Mouse (Mus musculus) liver, embryonic 14.5 days (tissue): ENCODE measurements at regions not wholly inside any gene's neighbourhood (a gene's known extent, or its start where the extent isn't known, plus 50 kb on each side); places are given as distances from the start of the nearest gene placed in this dataset.

ENCODE experiments used
- ATAC-seq: fragments of 200-750 bp; cut with Nextera tagmentation; 2 replicates; pipeline ENCODE4 v1.8.0; 2017; ENCODE audit warnings: moderate number of reproducible peaks, mild to moderate bottlenecking, moderate library complexity; ENCODE audit not compliant: insufficient read depth
- DNase-seq, 3 experiments: peaks; one replicate each; pipeline ENCODE4 v3.0.0-alpha.2; 2012 to 2013; ENCODE audit warnings: low read depth in 3 of 3, low spot score in 3 of 3
- H3K27ac ChIP-seq: fragments of 300-500 bp; sonication (generic); 2 replicates; pipeline ENCODE4 v1.5.1; 2014; ENCODE audit warnings: moderate library complexity, mild to moderate bottlenecking, control low read depth, inconsistent platforms
- H3K27me3 ChIP-seq: fragments of 300-500 bp; sonication (generic); 2 replicates; pipeline ENCODE4 v1.6.1; 2014; ENCODE audit warnings: mild to moderate bottlenecking, low read length, moderate library complexity; ENCODE audit not compliant: control insufficient read depth, insufficient read depth
- H3K36me3 ChIP-seq: fragments of 300-500 bp; sonication (generic); replicated peaks from 2 replicates; pipeline ENCODE4 v1.6.1; 2014; ENCODE audit warnings: low read depth; ENCODE audit not compliant: control insufficient read depth, insufficient read depth
- H3K4me1 ChIP-seq, 2 experiments: fragments of 200-500 bp in 1 of 2; fragments of 300-500 bp in 1 of 2; sonication (generic) in 1 of 2; replicated peaks; 2 replicates each; pipeline ENCODE4 v1.6.1; 2012 to 2014; ENCODE audit warnings: antibody characterized with exemption in 1 of 2, inconsistent platforms in 1 of 2, low read length in 1 of 2; ENCODE audit not compliant: control insufficient read depth in 2 of 2, insufficient read depth in 2 of 2
- H3K4me2 ChIP-seq: fragments of 300-500 bp; sonication (generic); 2 replicates; pipeline ENCODE4 v1.6.1; 2014; ENCODE audit warnings: low read depth, mild to moderate bottlenecking, control low read depth, moderate library complexity
- H3K4me3 ChIP-seq, 2 experiments: fragments of 200-500 bp in 1 of 2; fragments of 300-500 bp in 1 of 2; sonication (generic) in 1 of 2; 2 replicates each; pipeline ENCODE4 v1.5.1; 2012 to 2014; ENCODE audit warnings: low read depth in 2 of 2, low read length in 2 of 2, mild to moderate bottlenecking in 2 of 2, control low read depth in 1 of 2, inconsistent platforms in 1 of 2, moderate library complexity in 1 of 2; ENCODE audit not compliant: insufficient read depth in 1 of 2
- H3K9ac ChIP-seq: fragments of 300-500 bp; sonication (generic); replicated peaks from 2 replicates; pipeline ENCODE4 v1.6.1; 2014; ENCODE audit warnings: mild to moderate bottlenecking, control low read depth, moderate library complexity
- H3K9me3 ChIP-seq: fragments of 300-500 bp; sonication (generic); 2 replicates; pipeline ENCODE4 v1.6.1; 2016; ENCODE audit warnings: low read length, mixed read lengths; ENCODE audit not compliant: control insufficient read depth
- CTCF ChIP-seq: IDR thresholded peaks from 2 replicates; pipeline ENCODE4 v1.5.1; 2016; ENCODE audit warnings: antibody characterized with exemption, low read depth, control low read depth
- EP300 ChIP-seq: IDR thresholded peaks from 2 replicates; pipeline ENCODE4 v1.6.1; 2016; ENCODE audit warnings: antibody characterized with exemption, low read depth
- WGBS: fragments of 180-500 bp; shearing (Covaris S2); extraction: QIAGEN DNeasy Blood & Tissue Kit; methylation state at CpG from one replicate; pipeline ENCODE4 v1.1.7; 2014; ENCODE audit not compliant: insufficient replicate concordance; 5-methylcytosine and 5-hydroxymethylcytosine counted together

DNA sequence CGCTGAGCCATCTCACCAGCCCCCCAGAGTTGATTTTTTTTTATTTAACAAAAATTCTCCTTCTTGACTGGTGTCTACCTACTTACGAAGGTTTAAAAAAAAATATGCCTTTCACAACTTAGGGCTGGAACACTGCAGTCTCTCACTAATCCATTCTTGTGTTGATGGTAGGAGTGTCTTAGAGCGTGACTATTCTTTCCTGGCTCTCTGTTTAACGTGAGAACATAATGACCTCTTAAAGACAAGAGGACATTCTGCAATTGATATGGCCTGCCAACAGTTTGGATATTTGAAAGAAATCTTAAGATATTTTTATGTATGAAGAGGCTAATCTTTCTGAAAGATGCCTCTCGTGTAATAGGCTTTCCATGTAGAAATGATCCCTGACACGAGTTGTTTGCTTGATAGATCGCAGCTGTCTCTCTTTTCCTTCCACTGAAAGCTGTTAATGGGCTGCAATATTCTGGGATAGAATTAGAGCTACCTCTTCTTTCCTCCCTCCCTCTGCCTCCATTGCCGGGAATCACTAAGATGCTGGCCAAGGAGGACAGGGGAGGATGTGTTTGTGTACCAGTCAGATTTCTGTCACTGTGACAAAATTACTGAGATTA is 101.2 kb upstream of the Adra1d start:
- DNase-seq, result no peak
- 61% methylated on average over 8 of the region's 8 CpGs for WGBS

DNA sequence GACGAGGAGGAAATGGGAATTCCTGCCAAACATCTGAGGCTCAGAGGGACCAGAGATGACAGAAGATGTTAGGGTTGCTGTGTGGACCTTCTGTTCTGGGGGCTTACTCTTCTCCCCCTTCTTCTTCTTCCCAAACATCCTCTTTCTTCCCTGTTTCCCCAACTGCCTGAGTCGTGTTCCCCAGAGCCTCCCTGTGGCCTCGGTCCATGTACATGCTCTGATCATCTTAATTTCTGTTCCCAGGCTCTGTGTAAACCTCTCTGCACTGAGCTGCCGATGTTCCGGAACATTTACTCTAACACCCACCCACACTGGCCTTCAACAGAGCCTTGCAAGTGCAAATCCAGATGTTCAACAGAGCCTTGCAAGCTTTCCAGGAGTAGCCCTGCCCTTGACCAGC is 90.1 kb upstream of the Adra1d start:
- H3K27ac ChIP-seq, result no peak overlapping the region
- TF ChIP-seq CTCF, result no peak
- TF ChIP-seq EP300, result no peak
- H3K9ac ChIP-seq, result no peak overlapping the region
- H3K4me1 ChIP-seq, result no peaks in the 10 kb centered on the region
- DNase-seq (no peak), ATAC-seq (no peak)
- no peaks in the 10 kb centered on the region for H3K9me3 ChIP-seq
- H3K4me3 ChIP-seq, result no peak overlapping the region
- H3K4me2 ChIP-seq, result no peak overlapping the region
- H3K27me3 ChIP-seq, result no peaks in the 10 kb centered on the region
- no peaks in the 10 kb centered on the region for H3K36me3 ChIP-seq
- WGBS, result 53% methylated on average over 5 of the region's 5 CpGs

More for the DNA sequence above, 101.2 kb upstream of the Adra1d start:
- no peaks in the 10 kb centered on the region for H3K36me3 ChIP-seq
- H3K27ac ChIP-seq, result no peak overlapping the region
- no peaks in the 10 kb centered on the region for H3K9me3 ChIP-seq
- H3K4me1 ChIP-seq, result no peaks in the 10 kb centered on the region
- no peak overlapping the region for H3K4me2 ChIP-seq
- no peaks in the 10 kb centered on the region for H3K27me3 ChIP-seq
- no peak overlapping the region for H3K9ac ChIP-seq
- no peak overlapping the region for H3K4me3 ChIP-seq
- no peak for TF ChIP-seq EP300
- no peak for TF ChIP-seq CTCF
- no peak for ATAC-seq

GRCm38 (mm10) chr2:131650611-131651153 is 88.6 kb upstream of the Adra1d start:
- WGBS, result 44% methylated on average over 9 of the region's 9 CpGs
- Histone ChIP-seq H3K4me1 (no peaks in the 10 kb centered on the region), H3K4me3 (no peak overlapping the region), H3K9me3 (no peaks in the 10 kb centered on the region), H3K36me3 (no peaks in the 10 kb centered on the region), H3K9ac (no peak overlapping the region), H3K27me3 (no peaks in the 10 kb centered on the region), H3K27ac (no peak overlapping the region), H3K4me2 (no peak overlapping the region)
- TF ChIP-seq CTCF, result no peak
- TF ChIP-seq EP300, result no peak
- DNase-seq (no peak), ATAC-seq (no peak)

DNA sequence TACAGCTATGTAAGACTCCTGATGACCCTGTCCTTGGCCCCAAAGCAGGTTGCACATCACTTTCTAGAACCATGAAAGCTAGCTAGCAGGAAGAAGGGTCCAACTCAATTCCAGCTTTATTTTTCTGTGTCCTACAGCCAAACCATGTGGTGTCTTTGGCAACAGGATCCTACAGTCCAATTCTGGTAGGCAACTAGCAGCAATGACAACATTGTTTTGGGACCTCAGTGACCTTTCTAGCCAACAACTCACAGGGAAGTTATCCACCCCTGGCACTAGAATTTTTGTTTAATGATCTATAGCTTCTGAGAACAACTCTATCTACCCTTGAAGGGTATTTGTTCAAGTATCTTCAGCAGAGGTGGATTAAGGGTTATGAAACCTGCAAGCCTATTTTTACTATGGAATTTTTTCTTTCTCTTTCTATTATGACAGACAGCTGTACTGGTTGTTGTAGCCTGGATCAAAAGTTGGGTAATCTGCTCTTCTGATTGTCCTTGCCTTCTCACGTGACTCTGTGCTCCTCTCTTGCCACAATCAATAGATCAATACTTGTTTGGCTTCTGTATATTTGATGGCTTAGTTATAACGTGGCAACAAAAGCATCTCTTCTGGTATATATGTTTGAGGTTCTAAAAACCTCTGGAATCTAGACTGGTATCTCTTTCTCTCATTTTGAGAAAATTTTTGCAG is 82.2 kb upstream of the Adra1d start:
- Histone ChIP-seq H3K36me3 (no peaks in the 10 kb centered on the region), H3K9ac (no peak overlapping the region), H3K4me1 (no peaks in the 10 kb centered on the region), H3K4me3 (no peak overlapping the region), H3K4me2 (no peak overlapping the region), H3K9me3 (no peaks in the 10 kb centered on the region), H3K27me3 (no peaks in the 10 kb centered on the region), H3K27ac (no peak overlapping the region)
- DNase-seq (no peak), ATAC-seq (no peak)
- TF ChIP-seq EP300 (no peak), CTCF (no peak)
- WGBS, result 31% methylated on average over 2 of the region's 2 CpGs

- WGBS, result 62% methylated on average over 3 of the region's 3 CpGs
- no peak overlapping the region for H3K4me2 ChIP-seq
- ATAC-seq, result no peak
These were observed 80.4 kb upstream of the Adra1d start for GRCm38 (mm10) chr2:131642456-131642855.

More at GRCm38 (mm10) chr2:131642456-131642855, 80.4 kb upstream of the Adra1d start:
- no peaks in the 10 kb centered on the region for H3K27me3 ChIP-seq
- TF ChIP-seq EP300, result no peak
- TF ChIP-seq CTCF, result no peak
- H3K4me1 ChIP-seq, result no peaks in the 10 kb centered on the region
- H3K36me3 ChIP-seq, result no peaks in the 10 kb centered on the region
- no peak overlapping the region for H3K27ac ChIP-seq
- no peak for DNase-seq
- no peak overlapping the region for H3K9ac ChIP-seq
- H3K9me3 ChIP-seq, result no peaks in the 10 kb centered on the region
- no peak overlapping the region for H3K4me3 ChIP-seq
